Mouse (Mus musculus): ENCODE measurements around the gene Efhd1.

Gene Efhd1

GRCm38 (mm10) chr1:87308952-87309351, 44.8 kb downstream of the Efhd1 start:
- DNase-seq (ENCODE audit: low spot score in 2 of 2): no peak

GRCm38 (mm10) chr1:87309621-87310020, 45.5 kb downstream of the Efhd1 start:
- DNase-seq (ENCODE audit: low spot score in 2 of 2): no peak

GRCm38 (mm10) chr1:87312681-87313080, 48.5 kb downstream of the Efhd1 start:
- DNase-seq (ENCODE audit: low spot score in 2 of 2): no peak

GRCm38 (mm10) chr1:87313116-87313515, 49.0 kb downstream of the Efhd1 start:
- DNase-seq (ENCODE audit: low spot score in 2 of 2): no peak

- no peak for DNase-seq (ENCODE audit: low spot score in 2 of 2)
Observed at GRCm38 (mm10) chr1:87313843-87314570, 49.8 kb downstream of the Efhd1 start.

- no peak for DNase-seq (ENCODE audit: low spot score in 2 of 2)
Observed at GRCm38 (mm10) chr1:87315431-87315830, 51.3 kb downstream of the Efhd1 start.

GRCm38 (mm10) chr1:87315894-87316293, 51.7 kb downstream of the Efhd1 start:
- DNase-seq (ENCODE audit: low spot score in 2 of 2): no peak

- peak in 1 of 2 experiments; percentile 9 for DNase-seq (ENCODE audit: low spot score in 2 of 2)
Observed at GRCm38 (mm10) chr1:87316672-87317071, 52.5 kb downstream of the Efhd1 start.

- no peak for DNase-seq (ENCODE audit: low spot score in 2 of 2)
Observed at GRCm38 (mm10) chr1:87321071-87321470, 56.9 kb downstream of the Efhd1 start.

GRCm38 (mm10) chr1:87322778-87323177, 58.6 kb downstream of the Efhd1 start:
- no peak for DNase-seq (ENCODE audit: low spot score in 2 of 2)

- DNase-seq (ENCODE audit: low spot score in 2 of 2): no peak
Observed at GRCm38 (mm10) chr1:87324649-87325048, 60.5 kb downstream of the Efhd1 start.

- peak; percentile 95 to 98 for DNase-seq (ENCODE audit: low spot score in 2 of 2)
Observed at GRCm38 (mm10) chr1:87326742-87327163, 62.6 kb downstream of the Efhd1 start, which contains the start of gene Gigyf2. Gene Gigyf2, plus strand, starts transcription at chr1:87326998.

- peak; percentile 31 to 44 for DNase-seq (ENCODE audit: low spot score in 2 of 2)
Observed at GRCm38 (mm10) chr1:87327165-87327861, 63.1 kb downstream of the Efhd1 start.

GRCm38 (mm10) chr1:87331774-87332173, 67.6 kb downstream of the Efhd1 start:
- no peak for DNase-seq (ENCODE audit: low spot score in 2 of 2)

- no peak for DNase-seq (ENCODE audit: low spot score in 2 of 2)
Observed at GRCm38 (mm10) chr1:87350576-87350975, 86.4 kb downstream of the Efhd1 start.

- DNase-seq (ENCODE audit: low spot score in 2 of 2): no peak
Observed at GRCm38 (mm10) chr1:87360276-87360675, 96.1 kb downstream of the Efhd1 start.
